In the genomic region with DNA sequence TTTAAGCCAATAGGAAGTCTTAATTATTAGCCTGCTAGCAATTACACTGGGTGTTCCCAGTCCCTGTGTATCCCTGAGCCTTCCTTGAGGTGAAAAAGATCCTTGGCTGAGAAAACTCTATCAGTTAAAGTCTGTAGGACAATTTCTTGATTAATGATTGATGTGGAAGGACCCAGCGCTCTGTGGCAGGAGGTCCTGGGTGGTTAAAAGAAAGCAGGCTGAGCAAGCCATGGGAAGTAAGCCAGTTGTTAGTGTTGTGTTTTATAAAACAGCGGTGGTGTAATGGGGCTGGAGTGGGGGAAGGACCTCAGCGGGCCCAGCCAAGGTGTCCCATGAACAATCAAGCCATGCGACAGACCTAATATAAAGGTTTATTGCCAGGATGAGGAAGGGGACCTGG, we compare ENCODE assay signal across 29 mouse cellular contexts. TPM values are rescaled to one million over a fixed set of nuclear protein-coding genes. Genes with fewer than 3 reads are reported as not detected.
DNase-seq lines count a peak whose midpoint lies in the region; ATAC-seq and TF ChIP-seq lines count a peak whose summit lies in the region.
"Had no signal": no experiment of that assay in that cellular context is flagged by ENCODE, and none has a peak within 500 bp of the region (broad histone marks: within the 10 kb centered on the region; RNA-seq: fewer than 3 reads in every experiment).

No protein-coding gene starts in this region.

- no peak overlapping the region; the same call in 1 of the 2 replicates for H3K27ac ChIP-seq in intestine, embryonic 16.5 days (ENCODE audit: low read length)
- H3K27ac ChIP-seq in kidney, adult 2 months (ENCODE audit: insufficient read depth, low read depth, low read length): peak overlapping the region; percentile 65; the same call in 1 of the 2 replicates
- H3K27ac ChIP-seq in kidney, postnatal 0 days: peak overlapping the region; percentile 60; the same call in 1 of the 2 replicates
- H3K27ac ChIP-seq in limb, embryonic 10.5 days: peak overlapping the region; percentile 5; the same call in 1 of the 2 replicates
- no peak overlapping the region for H3K27ac ChIP-seq in forebrain, embryonic 12.5 days
- H3K27ac ChIP-seq in lung, postnatal 0 days (ENCODE audit: low read length): no peak overlapping the region
- no peak overlapping the region for H3K27ac ChIP-seq in forebrain, embryonic 10.5 days
- H3K27ac ChIP-seq: forebrain, embryonic 13.5 days; hindbrain, embryonic 12.5 days; hindbrain, postnatal 0 days; liver, embryonic 14.5 days; midbrain, embryonic 10.5 days; neural tube, embryonic 12.5 days had no signal

- TF ChIP-seq POLR2A in kidney, adult 2 months (IDR thresholded peaks at IDR 0.05; ENCODE audit: low read depth, low read length): no peak

- H3K4me1 ChIP-seq in intestine, embryonic 16.5 days (ENCODE audit: control insufficient read depth, insufficient read depth, low read length): 0 out of 2 replicates have a peak, but pooled peaks cover 2% of the 10 kb centered on the region
- H3K4me1 ChIP-seq in kidney, adult 2 months (ENCODE audit: control insufficient read depth, insufficient read depth, low read length): no peaks in the 10 kb centered on the region
- H3K4me1 ChIP-seq in kidney, postnatal 0 days (replicated peaks; ENCODE audit: insufficient read depth, low read length): no peaks in the 10 kb centered on the region
- H3K4me1 ChIP-seq in limb, embryonic 10.5 days: peaks cover 8% of the 10 kb centered on the region
- H3K4me1 ChIP-seq in forebrain, embryonic 12.5 days: peaks cover 6% of the 10 kb centered on the region
- H3K4me1 ChIP-seq in lung, postnatal 0 days (ENCODE audit: insufficient read depth, low read depth, low read length): no peaks in the 10 kb centered on the region
- H3K4me1 ChIP-seq in forebrain, embryonic 10.5 days: peaks cover 12% of the 10 kb centered on the region
- H3K4me1 ChIP-seq: neural tube, embryonic 12.5 days had no signal

- no peak for TF ChIP-seq CTCF in kidney, adult 2 months (conservative IDR thresholded peaks at IDR 0.05; ENCODE audit: insufficient read depth, insufficient read length, low read depth, low read length)
- TF ChIP-seq CTCF in kidney, postnatal 0 days (IDR thresholded peaks at IDR 0.05; ENCODE audit: low read depth): no peak
- TF ChIP-seq CTCF in lung, postnatal 0 days (IDR thresholded peaks at IDR 0.05): no peak

- no peak for TF ChIP-seq EP300 in lung, postnatal 0 days (IDR thresholded peaks at IDR 0.05)

- H3K9me3 ChIP-seq in intestine, embryonic 16.5 days (ENCODE audit: control insufficient read depth, low read length): no peaks in the 10 kb centered on the region
- no peaks in the 10 kb centered on the region for H3K9me3 ChIP-seq in kidney, postnatal 0 days (replicated peaks; ENCODE audit: low read length)
- no peaks in the 10 kb centered on the region for H3K9me3 ChIP-seq in limb, embryonic 10.5 days (replicated peaks)
- no peaks in the 10 kb centered on the region for H3K9me3 ChIP-seq in forebrain, embryonic 12.5 days
- H3K9me3 ChIP-seq in lung, postnatal 0 days (ENCODE audit: low read length): no peaks in the 10 kb centered on the region
- no peaks in the 10 kb centered on the region for H3K9me3 ChIP-seq in forebrain, embryonic 10.5 days
- H3K9me3 ChIP-seq: forebrain, embryonic 13.5 days; hindbrain, embryonic 12.5 days; midbrain, embryonic 10.5 days; neural tube, embryonic 12.5 days had no signal

- no peak overlapping the region for H3K4me3 ChIP-seq in intestine, embryonic 16.5 days (ENCODE audit: low read length)
- H3K4me3 ChIP-seq in kidney, adult 2 months (ENCODE audit: insufficient read depth, low read depth, low read length): no peak overlapping the region
- H3K4me3 ChIP-seq in kidney, postnatal 0 days (replicated peaks; ENCODE audit: low read depth, low read length): no peak overlapping the region
- no peak overlapping the region for H3K4me3 ChIP-seq in limb, embryonic 10.5 days
- no peak overlapping the region for H3K4me3 ChIP-seq in forebrain, embryonic 12.5 days (replicated peaks)
- H3K4me3 ChIP-seq in lung, postnatal 0 days (ENCODE audit: low read depth, low read length): no peak overlapping the region
- H3K4me3 ChIP-seq in forebrain, embryonic 10.5 days: no peak overlapping the region
- H3K4me3 ChIP-seq: erythroblast, embryonic 14.5 days; forebrain, embryonic 13.5 days; hindbrain, embryonic 12.5 days; midbrain, embryonic 10.5 days; myocyte; neural tube, embryonic 12.5 days had no signal

- DNase-seq in kidney, adult 2 months: peak; percentile 87
- DNase-seq in kidney, postnatal 0 days (ENCODE audit: low spot score): no peak
- no peak for DNase-seq in limb, embryonic 10.5 days (ENCODE audit: low spot score)
- no peak for DNase-seq in lung, postnatal 0 days (ENCODE audit: low spot score)
- no peak for DNase-seq in forebrain, embryonic 10.5 days (ENCODE audit: extremely low spot score, low spot score)
- DNase-seq: adrenal gland, postnatal 36 days; cerebellum, adult 2 months; cerebellum, postnatal 14 days; gastrocnemius, postnatal 25 days; heart, adult 18-20 months; heart, postnatal 36 days; layer of hippocampus, postnatal 36 days; liver; lung, adult 2 months; right cerebral cortex, adult 18-20 months; right cerebral cortex, postnatal 4 days; thymus, postnatal 4 days had no signal

- no peak overlapping the region for H3K4me2 ChIP-seq in intestine, embryonic 16.5 days (ENCODE audit: low read depth, low read length)
- no peak overlapping the region for H3K4me2 ChIP-seq in kidney, postnatal 0 days (ENCODE audit: low read length)
- no peak overlapping the region for H3K4me2 ChIP-seq in forebrain, embryonic 12.5 days
- H3K4me2 ChIP-seq in lung, postnatal 0 days (replicated peaks; ENCODE audit: low read depth, low read length): no peak overlapping the region
- H3K4me2 ChIP-seq: forebrain, embryonic 13.5 days; heart, embryonic 11.5 days; hindbrain, embryonic 12.5 days; neural tube, embryonic 12.5 days had no signal

- H3K27me3 ChIP-seq in intestine, embryonic 16.5 days (replicated peaks; ENCODE audit: control insufficient read depth, insufficient read depth, low read length): no peaks in the 10 kb centered on the region
- H3K27me3 ChIP-seq in kidney, adult 2 months (replicated peaks; ENCODE audit: control insufficient read depth, insufficient read depth, low read length): no peaks in the 10 kb centered on the region
- no peaks in the 10 kb centered on the region for H3K27me3 ChIP-seq in kidney, postnatal 0 days (ENCODE audit: insufficient read depth, low read length)
- no peaks in the 10 kb centered on the region for H3K27me3 ChIP-seq in limb, embryonic 10.5 days (ENCODE audit: low read depth, poor library complexity, severe bottlenecking)
- no peaks in the 10 kb centered on the region for H3K27me3 ChIP-seq in forebrain, embryonic 12.5 days
- H3K27me3 ChIP-seq in lung, postnatal 0 days (replicated peaks; ENCODE audit: insufficient read depth, low read length): no peaks in the 10 kb centered on the region
- H3K27me3 ChIP-seq in forebrain, embryonic 10.5 days (ENCODE audit: poor library complexity, severe bottlenecking): no peaks in the 10 kb centered on the region
- H3K27me3 ChIP-seq: forebrain, embryonic 13.5 days; hindbrain, embryonic 12.5 days; neural tube, embryonic 12.5 days had no signal

- no peaks in the 10 kb centered on the region for H3K36me3 ChIP-seq in intestine, embryonic 16.5 days (ENCODE audit: control insufficient read depth, insufficient read depth, low read length)
- no peaks in the 10 kb centered on the region for H3K36me3 ChIP-seq in kidney, adult 2 months (ENCODE audit: control insufficient read depth, insufficient read depth, low read length)
- no peaks in the 10 kb centered on the region for H3K36me3 ChIP-seq in kidney, postnatal 0 days (ENCODE audit: insufficient read depth, low read length)
- no peaks in the 10 kb centered on the region for H3K36me3 ChIP-seq in limb, embryonic 10.5 days
- H3K36me3 ChIP-seq in forebrain, embryonic 12.5 days (replicated peaks): no peaks in the 10 kb centered on the region
- H3K36me3 ChIP-seq in lung, postnatal 0 days (ENCODE audit: insufficient read depth, low read length): no peaks in the 10 kb centered on the region
- no peaks in the 10 kb centered on the region for H3K36me3 ChIP-seq in forebrain, embryonic 10.5 days (replicated peaks)
- H3K36me3 ChIP-seq: hindbrain, embryonic 12.5 days; midbrain, embryonic 10.5 days; neural tube, embryonic 12.5 days had no signal

- no peak overlapping the region for H3K9ac ChIP-seq in intestine, embryonic 16.5 days (ENCODE audit: low read depth, low read length)
- no peak overlapping the region for H3K9ac ChIP-seq in kidney, postnatal 0 days (ENCODE audit: low read depth, low read length)
- H3K9ac ChIP-seq in forebrain, embryonic 12.5 days: no peak overlapping the region
- no peak overlapping the region for H3K9ac ChIP-seq in lung, postnatal 0 days (replicated peaks; ENCODE audit: low read depth)
- H3K9ac ChIP-seq: forebrain, embryonic 13.5 days; hindbrain, embryonic 12.5 days; liver, embryonic 14.5 days; neural tube, embryonic 12.5 days had no signal

- peak; percentile 70 for ATAC-seq in intestine, embryonic 16.5 days
- ATAC-seq in kidney, postnatal 0 days (replicated peaks; ENCODE audit: low FRiP score, low read depth): peak; percentile 49; the same call in 1 of the 2 replicates
- ATAC-seq in forebrain, embryonic 12.5 days (ENCODE audit: low FRiP score): no peak
- ATAC-seq in lung, postnatal 0 days: no peak
- ATAC-seq: CD4-positive, CD25-positive, alpha-beta regulatory T cell, adult 4 months had no signal

- 35% methylated on average over 4 of the region's 4 CpGs for WGBS in intestine, embryonic 16.5 days
- 28% methylated on average over 4 of the region's 4 CpGs for WGBS in kidney, adult 2 months
- WGBS in kidney, postnatal 0 days: 32% methylated on average over 4 of the region's 4 CpGs
- WGBS in limb, embryonic 10.5 days: 48% methylated on average over 4 of the region's 4 CpGs
- 74% methylated on average over 4 of the region's 4 CpGs for WGBS in forebrain, embryonic 12.5 days
- 55% methylated on average over 4 of the region's 4 CpGs for WGBS in lung, postnatal 0 days
- WGBS in forebrain, embryonic 10.5 days: 66% methylated on average over 4 of the region's 4 CpGs

RNA-seq across cellular contexts. Expression of gene Zmym5, which starts 32.5 kb away (rescaled TPM):
- 16.7 TPM in 2 replicates for polyA plus RNA-seq in intestine, embryonic 16.5 days (2015; fragmentation: Nextera tagmentation; extraction: Ambion mirVana)
- 7.1 and 8.4 TPM in 2 replicates for polyA plus RNA-seq in kidney, adult 2 months (2012; rRNA removed)
- 26.3 and 28.7 TPM in 2 replicates for polyA plus RNA-seq in kidney, postnatal 0 days (2015; fragmentation: Nextera tagmentation; extraction: Ambion mirVana)
- polyA plus RNA-seq in limb, embryonic 10.5 days (2016; fragmentation: Nextera tagmentation; extraction: Ambion mirVana): 22.0 and 27.9 TPM in 2 replicates
- polyA plus RNA-seq in forebrain, embryonic 12.5 days (2016; fragmentation: Nextera tagmentation; extraction: Ambion mirVana): 32.4 and 33.2 TPM in 2 replicates
- polyA plus RNA-seq in lung, postnatal 0 days (2015; fragmentation: Nextera tagmentation; extraction: Ambion mirVana): 25.5 and 28.6 TPM in 2 replicates
- polyA plus RNA-seq in forebrain, embryonic 10.5 days (2016; fragmentation: Nextera tagmentation; extraction: Ambion mirVana): 23.3 and 23.4 TPM in 2 replicates

RNA-seq across cellular contexts. Expression of gene Zmym2, which starts 42.4 kb away (rescaled TPM):
- 22.3 and 23.4 TPM in 2 replicates for polyA plus RNA-seq in intestine, embryonic 16.5 days (2015; fragmentation: Nextera tagmentation; extraction: Ambion mirVana)
- polyA plus RNA-seq in kidney, adult 2 months (2012; rRNA removed): 7.6 and 9.5 TPM in 2 replicates
- 26.4 and 26.9 TPM in 2 replicates for polyA plus RNA-seq in kidney, postnatal 0 days (2015; fragmentation: Nextera tagmentation; extraction: Ambion mirVana)
- 49.9 and 66.7 TPM in 2 replicates for polyA plus RNA-seq in limb, embryonic 10.5 days (2016; fragmentation: Nextera tagmentation; extraction: Ambion mirVana)
- 88.2 and 89.5 TPM in 2 replicates for polyA plus RNA-seq in forebrain, embryonic 12.5 days (2016; fragmentation: Nextera tagmentation; extraction: Ambion mirVana)
- polyA plus RNA-seq in lung, postnatal 0 days (2015; fragmentation: Nextera tagmentation; extraction: Ambion mirVana): 21.1 and 22.8 TPM in 2 replicates
- polyA plus RNA-seq in forebrain, embryonic 10.5 days (2016; fragmentation: Nextera tagmentation; extraction: Ambion mirVana): 64.4 and 70.6 TPM in 2 replicates

Comparison
In these comparisons a context has a peak if more than half of its experiments do, and no peak if none do; other contexts are left out.
1. ATAC-seq: peak in intestine, embryonic 16.5 days (single experiment) and kidney, postnatal 0 days (single experiment); none in forebrain, embryonic 12.5 days (single experiment) and lung, postnatal 0 days (single experiment).
2. H3K27ac ChIP-seq: peak in kidney, adult 2 months (single experiment), kidney, postnatal 0 days (single experiment) and limb, embryonic 10.5 days (single experiment); none in intestine, embryonic 16.5 days (single experiment), forebrain, embryonic 12.5 days (single experiment), lung, postnatal 0 days (single experiment) and forebrain, embryonic 10.5 days (single experiment).